Mouse (Mus musculus): ENCODE data around the gene Bbox1. TPM values are rescaled to one million over a fixed set of nuclear protein-coding genes. Genes with fewer than 3 reads are reported as not detected.

The Bbox1 gene
- polyA plus RNA-seq, 1 experiment from 2014 or later = not detected

DNA sequence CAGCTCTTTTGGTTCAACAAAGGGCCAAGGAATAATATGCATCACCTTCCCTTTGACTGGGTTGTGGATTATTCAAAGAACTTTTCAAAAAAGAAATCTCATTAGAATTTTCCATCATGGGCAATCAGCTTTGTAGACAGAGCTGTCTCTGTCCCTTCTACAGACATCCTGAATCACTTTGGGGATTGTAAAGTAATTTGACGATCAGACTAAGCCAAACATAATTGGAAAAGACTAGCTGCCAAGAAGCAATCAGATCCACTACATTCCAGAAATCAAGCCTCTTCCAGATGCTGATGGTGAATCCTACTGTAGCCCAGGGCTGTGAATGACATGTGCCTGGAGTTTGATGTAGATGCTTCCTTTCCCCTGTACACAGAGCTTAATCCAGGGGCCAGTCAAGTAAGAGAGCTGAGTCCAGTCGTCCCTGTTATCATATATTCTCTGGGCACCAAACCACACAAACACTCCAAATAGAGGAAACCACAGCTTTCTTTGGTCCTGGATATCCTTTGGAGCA lies 995 bp downstream of the Bbox1 start:
- H3K4me1 ChIP-seq = no peaks in the 10 kb centered on the region
- H3K9me3 ChIP-seq = no peaks in the 10 kb centered on the region
- H3K4me3 ChIP-seq = no peak overlapping the region
- H3K27me3 ChIP-seq (ENCODE audit: poor library complexity, severe bottlenecking) = no peaks in the 10 kb centered on the region
- H3K36me3 ChIP-seq (replicated peaks) = no peaks in the 10 kb centered on the region
- DNase-seq (ENCODE audit: extremely low spot score, low spot score) = no peak
- WGBS = 70% methylated on average over 2 of the region's 2 CpGs
- no peak overlapping the region for H3K27ac ChIP-seq

DNA sequence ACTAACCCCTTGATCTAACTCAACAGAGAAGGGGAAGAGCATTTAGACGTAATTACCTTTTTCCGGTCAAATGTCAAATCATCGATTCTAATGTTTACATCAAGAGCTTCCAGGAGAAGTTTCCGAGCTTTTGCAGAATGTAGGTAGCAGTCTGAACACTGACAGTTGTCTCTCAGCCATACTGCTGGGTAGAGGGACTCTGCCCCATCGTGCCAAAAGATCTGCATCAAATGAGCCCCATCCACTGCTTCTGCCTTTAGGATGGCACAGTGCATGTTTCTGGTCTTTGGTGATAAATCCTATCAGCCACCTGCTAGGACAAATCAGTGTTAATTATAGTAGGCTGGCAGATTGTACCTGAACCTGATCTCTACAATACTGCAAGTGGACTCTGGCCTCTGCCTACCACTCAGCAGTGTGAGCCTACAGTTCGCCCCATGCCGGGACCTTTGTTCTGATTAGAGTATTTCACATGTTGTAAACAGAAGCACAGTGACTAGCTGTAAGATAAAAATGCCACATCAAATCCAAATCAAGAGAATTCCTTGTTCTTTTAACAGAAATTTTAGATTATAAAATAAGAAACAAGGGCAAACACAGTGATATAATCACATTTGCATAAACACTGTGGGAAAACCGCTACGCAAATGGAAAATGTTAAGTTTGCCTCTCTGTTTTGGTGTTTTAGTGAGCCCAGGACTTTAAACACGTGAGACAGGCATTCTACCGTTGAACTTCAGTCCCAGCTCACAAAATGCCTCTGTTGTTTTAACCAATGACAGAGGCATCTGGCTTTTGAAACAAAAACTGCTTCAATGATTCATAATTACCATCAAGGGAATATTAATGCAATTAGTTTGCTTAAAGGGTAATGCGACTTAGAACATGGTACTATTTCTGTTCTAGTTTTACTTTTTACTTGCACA lies 8.7 kb downstream of the Bbox1 start:
- H3K9me3 ChIP-seq = no peaks in the 10 kb centered on the region
- no peak overlapping the region for H3K4me3 ChIP-seq
- H3K27ac ChIP-seq = no peak overlapping the region
- no peaks in the 10 kb centered on the region for H3K27me3 ChIP-seq (ENCODE audit: poor library complexity, severe bottlenecking)
- no peaks in the 10 kb centered on the region for H3K4me1 ChIP-seq
- 91% methylated on average over 12 of the region's 12 CpGs for WGBS
- no peaks in the 10 kb centered on the region for H3K36me3 ChIP-seq (replicated peaks)
- no peak for DNase-seq (ENCODE audit: extremely low spot score, low spot score)

DNA sequence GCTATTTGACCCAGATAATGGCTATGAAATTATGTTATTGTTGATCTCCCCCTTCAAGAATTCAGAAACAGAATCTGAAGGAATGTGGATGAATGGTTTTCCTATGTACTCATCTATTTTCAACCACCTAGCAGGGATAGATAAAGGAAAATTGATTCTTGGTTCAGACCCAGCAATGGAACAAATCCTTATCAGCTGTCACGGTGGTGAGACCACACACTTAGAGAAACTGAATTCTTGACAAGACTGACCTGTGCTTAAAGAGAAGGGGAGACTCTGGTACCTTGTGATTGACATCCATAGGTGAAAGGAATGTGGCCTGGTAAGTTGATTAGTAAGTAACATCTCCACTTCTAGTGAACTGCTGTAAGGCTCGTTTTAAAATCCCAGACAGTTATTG lies 12.1 kb downstream of the Bbox1 start:
- H3K4me3 ChIP-seq = no peak overlapping the region

DNA sequence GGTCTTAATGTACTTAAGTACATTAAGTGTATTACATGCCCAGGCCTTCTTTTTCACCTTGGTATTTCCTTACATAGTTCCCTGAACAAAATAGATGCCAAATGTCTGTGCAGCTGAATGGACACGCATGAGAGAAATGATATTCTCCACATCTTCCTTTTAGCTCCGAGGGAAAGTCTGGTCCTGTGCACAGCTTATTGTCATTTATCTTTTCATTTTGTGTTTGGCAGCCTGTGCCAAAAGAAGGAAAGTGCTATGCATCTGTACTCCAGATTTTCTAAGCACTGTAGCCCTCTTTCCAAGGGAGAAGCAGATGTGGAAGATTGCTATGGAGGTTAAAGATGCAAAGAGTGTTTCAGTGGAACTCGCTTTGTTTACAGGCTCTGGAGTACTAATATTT lies 13.0 kb downstream of the Bbox1 start:
- H3K36me3 ChIP-seq (replicated peaks) = no peaks in the 10 kb centered on the region
- no peaks in the 10 kb centered on the region for H3K4me1 ChIP-seq
- H3K4me3 ChIP-seq = no peak overlapping the region
- H3K27ac ChIP-seq = no peak overlapping the region
- no peak for DNase-seq (ENCODE audit: extremely low spot score, low spot score)
- WGBS = 91% methylated on average over 3 of the region's 3 CpGs
- no peaks in the 10 kb centered on the region for H3K27me3 ChIP-seq (ENCODE audit: poor library complexity, severe bottlenecking)
- no peaks in the 10 kb centered on the region for H3K9me3 ChIP-seq

More for the DNA sequence above, 12.1 kb downstream of the Bbox1 start:
- Histone ChIP-seq H3K4me1 (no peaks in the 10 kb centered on the region), H3K27me3 (ENCODE audit: poor library complexity, severe bottlenecking) (no peaks in the 10 kb centered on the region), H3K27ac (no peak overlapping the region), H3K9me3 (no peaks in the 10 kb centered on the region), H3K36me3 (replicated peaks) (no peaks in the 10 kb centered on the region)
- no peak for DNase-seq (ENCODE audit: extremely low spot score, low spot score)
- 64% methylated on average over 2 of the region's 2 CpGs for WGBS

DNA sequence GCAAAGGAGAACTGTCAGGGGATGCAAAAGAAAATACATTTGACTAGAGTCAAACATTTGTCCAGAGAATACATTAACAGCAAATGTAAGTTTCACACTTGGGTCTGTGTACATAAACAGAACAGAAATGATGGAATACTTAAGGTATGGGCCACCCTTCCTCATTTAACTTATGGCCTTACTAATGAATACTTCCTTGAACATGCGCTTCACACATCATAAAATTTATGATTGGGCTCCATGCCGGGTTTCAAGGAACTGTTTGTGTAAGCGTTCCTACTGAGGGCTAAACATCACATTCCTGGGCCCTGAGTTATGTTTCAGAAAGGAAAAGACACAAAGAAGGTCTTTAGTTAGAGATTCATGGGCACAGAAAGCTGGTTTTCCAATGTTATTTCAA lies 19.4 kb downstream of the Bbox1 start:
- H3K9me3 ChIP-seq = no peaks in the 10 kb centered on the region
- no peak for DNase-seq (ENCODE audit: extremely low spot score, low spot score)
- H3K27ac ChIP-seq = no peak overlapping the region
- no peaks in the 10 kb centered on the region for H3K27me3 ChIP-seq (ENCODE audit: poor library complexity, severe bottlenecking)
- WGBS = 88% methylated on average over 3 of the region's 3 CpGs
- no peaks in the 10 kb centered on the region for H3K4me1 ChIP-seq
- no peaks in the 10 kb centered on the region for H3K36me3 ChIP-seq (replicated peaks)
- no peak overlapping the region for H3K4me3 ChIP-seq

DNA sequence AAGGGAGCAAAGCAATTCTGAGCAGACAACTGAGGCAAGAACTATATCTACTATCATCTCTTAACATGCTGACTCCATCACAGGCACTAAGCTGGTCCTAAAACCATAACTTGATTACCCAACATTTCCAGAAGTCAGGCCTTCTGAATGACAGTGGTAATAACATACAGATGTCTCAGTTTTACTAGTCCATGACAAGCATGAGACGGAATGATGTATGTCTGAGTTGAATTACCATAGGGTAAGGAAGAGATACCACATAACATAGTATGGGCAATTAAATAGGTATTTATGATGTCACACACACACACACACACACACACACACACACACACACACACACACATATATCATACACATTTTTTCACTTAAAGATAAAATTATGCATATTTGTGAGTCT lies 26.4 kb downstream of the Bbox1 start:
- no peaks in the 10 kb centered on the region for H3K9me3 ChIP-seq
- no peaks in the 10 kb centered on the region for H3K27me3 ChIP-seq (ENCODE audit: poor library complexity, severe bottlenecking)
- no peak for DNase-seq (ENCODE audit: extremely low spot score, low spot score)
- no peak overlapping the region for H3K4me3 ChIP-seq
- no peaks in the 10 kb centered on the region for H3K4me1 ChIP-seq
- H3K27ac ChIP-seq = no peak overlapping the region
- H3K36me3 ChIP-seq (replicated peaks) = no peaks in the 10 kb centered on the region
- 74% methylated on average over 1 of the region's 1 CpGs for WGBS

DNA sequence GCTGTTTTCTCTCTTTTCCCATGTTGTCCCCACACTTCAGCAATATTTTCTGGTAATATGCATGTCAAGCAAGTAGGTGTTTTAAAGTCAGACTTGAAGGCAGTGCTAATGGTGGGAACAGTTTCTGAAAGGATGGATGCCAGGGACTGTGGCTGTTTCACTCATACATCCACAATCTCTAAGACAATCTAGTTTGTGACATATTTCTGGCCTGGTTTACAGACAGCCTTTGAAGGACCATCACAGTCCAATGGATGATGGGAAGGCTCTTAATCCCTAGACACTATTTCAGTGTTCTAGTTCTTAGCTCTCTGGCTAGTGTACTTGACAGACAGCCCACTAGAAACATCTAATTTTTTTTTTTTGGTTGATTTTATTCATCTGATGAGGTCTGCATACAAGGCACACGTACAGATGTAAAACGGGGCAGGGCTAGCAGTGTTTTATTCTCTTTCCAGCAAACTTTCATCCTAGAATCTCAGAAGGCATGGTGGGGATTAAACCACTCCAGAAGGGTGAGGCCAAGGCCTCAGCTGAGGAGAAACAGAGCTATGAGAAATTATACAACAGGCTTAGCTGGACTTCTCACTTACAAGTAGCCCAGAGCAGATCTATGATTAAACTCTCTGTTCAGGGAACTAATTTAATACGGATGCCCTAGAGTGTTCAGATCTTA lies 28.4 kb downstream of the Bbox1 start:
- DNase-seq (ENCODE audit: extremely low spot score, low spot score) = no peak
- H3K4me3 ChIP-seq = no peak overlapping the region
- H3K36me3 ChIP-seq (replicated peaks) = no peaks in the 10 kb centered on the region
- H3K9me3 ChIP-seq = no peaks in the 10 kb centered on the region
- H3K27me3 ChIP-seq (ENCODE audit: poor library complexity, severe bottlenecking) = no peaks in the 10 kb centered on the region
- WGBS = 91% methylated on average over 3 of the region's 3 CpGs
- H3K4me1 ChIP-seq = no peaks in the 10 kb centered on the region
- H3K27ac ChIP-seq = no peak overlapping the region

DNA sequence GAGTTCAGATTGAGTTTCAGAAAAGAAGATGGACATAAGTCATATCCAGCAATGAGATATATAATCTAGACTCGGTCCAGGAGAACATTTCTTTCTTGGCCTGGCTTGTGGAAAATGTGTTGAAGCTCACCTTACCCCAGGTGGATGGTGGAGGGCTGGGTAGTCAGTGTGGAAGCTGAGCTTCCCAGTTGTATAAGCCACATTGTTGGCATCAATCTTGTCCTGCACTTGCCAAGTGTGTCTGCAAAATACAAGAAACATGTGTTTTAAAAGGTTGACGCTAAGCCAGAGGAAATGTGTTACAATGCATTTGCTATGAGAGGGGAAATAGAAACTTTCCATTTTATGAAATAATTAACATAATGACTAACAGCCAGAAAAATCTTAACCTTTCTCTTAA lies 38.9 kb downstream of the Bbox1 start:
- Histone ChIP-seq H3K27ac (no peak overlapping the region), H3K27me3 (ENCODE audit: poor library complexity, severe bottlenecking) (no peaks in the 10 kb centered on the region), H3K9me3 (no peaks in the 10 kb centered on the region), H3K36me3 (replicated peaks) (no peaks in the 10 kb centered on the region), H3K4me3 (no peak overlapping the region), H3K4me1 (no peaks in the 10 kb centered on the region)
- WGBS = 85% methylated on average over 2 of the region's 2 CpGs
- no peak for DNase-seq (ENCODE audit: extremely low spot score, low spot score)

DNA sequence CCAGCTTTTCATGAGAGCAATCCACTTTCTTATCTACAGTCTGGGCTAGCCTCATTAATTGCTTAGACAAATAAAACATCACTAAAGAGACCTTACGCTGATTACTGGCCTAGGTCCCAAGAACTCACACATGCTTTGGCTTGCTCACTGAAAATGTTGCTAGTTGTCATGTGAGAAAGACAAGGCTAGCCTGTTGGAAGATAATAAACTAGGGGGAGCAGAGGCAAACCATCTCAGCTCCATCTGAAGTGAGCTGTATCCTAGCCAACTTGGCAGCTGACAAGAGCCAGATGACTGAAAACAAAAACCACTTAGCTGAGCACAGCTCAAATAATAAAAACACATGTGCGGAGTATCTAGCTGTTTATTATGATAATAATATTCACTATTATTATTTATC lies 40.2 kb downstream of the Bbox1 start:
- no peak for DNase-seq (ENCODE audit: extremely low spot score, low spot score)
- H3K27me3 ChIP-seq (ENCODE audit: poor library complexity, severe bottlenecking) = no peaks in the 10 kb centered on the region
- WGBS = 93% methylated on average over 2 of the region's 2 CpGs
- H3K4me1 ChIP-seq = no peaks in the 10 kb centered on the region
- H3K27ac ChIP-seq = no peak overlapping the region
- H3K36me3 ChIP-seq (replicated peaks) = no peaks in the 10 kb centered on the region
- H3K4me3 ChIP-seq = no peak overlapping the region
- H3K9me3 ChIP-seq = no peaks in the 10 kb centered on the region

DNA sequence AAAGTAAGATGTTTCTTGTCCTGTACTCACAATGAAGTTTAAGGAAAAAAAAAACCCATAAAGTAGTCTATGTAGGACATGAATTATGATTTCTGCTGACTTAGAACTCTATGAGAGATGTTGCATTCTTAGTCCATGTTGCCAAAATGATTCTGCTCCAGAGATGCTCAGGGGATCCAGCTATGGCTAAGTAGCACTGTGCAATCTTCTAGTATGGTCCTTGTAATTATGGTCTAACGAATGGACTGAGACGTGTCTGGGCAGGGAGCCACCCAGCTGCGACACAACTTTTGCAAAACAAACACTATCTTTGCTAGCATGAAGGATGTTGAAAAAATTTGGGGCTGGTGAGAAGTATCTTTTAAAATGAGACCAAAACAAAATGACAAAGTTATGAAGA lies 45.1 kb downstream of the Bbox1 start:
- H3K27me3 ChIP-seq (ENCODE audit: poor library complexity, severe bottlenecking) = no peaks in the 10 kb centered on the region
- no peaks in the 10 kb centered on the region for H3K36me3 ChIP-seq (replicated peaks)
- no peak overlapping the region for H3K4me3 ChIP-seq
- no peaks in the 10 kb centered on the region for H3K9me3 ChIP-seq
- no peak overlapping the region for H3K27ac ChIP-seq
- DNase-seq (ENCODE audit: extremely low spot score, low spot score) = no peak
- no peaks in the 10 kb centered on the region for H3K4me1 ChIP-seq
- WGBS = 89% methylated on average over 3 of the region's 3 CpGs

DNA sequence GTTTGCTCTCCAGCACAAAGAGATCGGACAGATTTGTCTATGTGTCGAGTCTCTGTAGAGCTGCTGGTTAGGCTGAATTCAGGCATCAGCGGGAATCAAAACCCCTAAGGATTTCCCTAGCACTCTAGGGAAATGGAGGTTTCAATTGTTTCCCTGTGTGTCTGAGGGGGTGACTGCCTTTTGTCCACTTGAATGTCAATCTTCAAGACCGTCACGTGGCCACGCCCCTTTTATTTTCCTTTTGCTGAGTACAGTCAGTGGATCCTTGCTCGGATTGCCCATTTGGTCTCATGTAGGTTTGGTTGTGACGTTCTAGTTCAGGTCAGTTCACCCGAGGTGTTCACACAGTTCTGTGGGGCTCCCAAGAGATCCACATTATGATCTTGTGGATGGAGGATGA lies 82.1 kb downstream of the Bbox1 start:
- DNase-seq (ENCODE audit: extremely low spot score, low spot score) = no peak
- WGBS = 90% methylated on average over 9 of the region's 9 CpGs
- H3K4me1 ChIP-seq = no peaks in the 10 kb centered on the region
- no peak overlapping the region for H3K27ac ChIP-seq
- no peaks in the 10 kb centered on the region for H3K36me3 ChIP-seq (replicated peaks)
- H3K27me3 ChIP-seq (ENCODE audit: poor library complexity, severe bottlenecking) = no peaks in the 10 kb centered on the region
- H3K9me3 ChIP-seq = no peaks in the 10 kb centered on the region
- no peak overlapping the region for H3K4me3 ChIP-seq

DNA sequence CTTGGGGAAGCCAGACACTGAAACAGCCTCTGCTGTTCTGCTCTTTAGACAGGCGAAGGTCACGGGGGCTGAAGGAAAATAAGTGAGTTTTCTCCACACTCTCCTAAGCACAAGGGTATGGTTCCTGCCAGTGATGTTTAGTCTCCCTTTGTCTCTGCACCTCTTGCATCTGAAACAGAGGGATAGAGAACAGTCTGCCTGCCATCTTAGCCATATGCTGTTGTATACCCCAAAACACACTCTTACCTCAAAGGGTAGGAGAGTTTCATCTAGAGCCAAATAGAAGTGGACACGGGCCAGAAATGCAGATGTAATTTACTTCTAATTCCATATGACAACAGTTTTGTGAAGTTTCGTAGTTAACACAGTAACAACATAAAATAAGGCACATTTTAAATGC lies 83.6 kb downstream of the Bbox1 start:
- no peaks in the 10 kb centered on the region for H3K36me3 ChIP-seq (replicated peaks)
- no peak overlapping the region for H3K4me3 ChIP-seq
- no peak for DNase-seq (ENCODE audit: extremely low spot score, low spot score)
- H3K27me3 ChIP-seq (ENCODE audit: poor library complexity, severe bottlenecking) = no peaks in the 10 kb centered on the region
- H3K27ac ChIP-seq = no peak overlapping the region
- no peaks in the 10 kb centered on the region for H3K4me1 ChIP-seq
- WGBS = 90% methylated on average over 4 of the region's 4 CpGs
- no peaks in the 10 kb centered on the region for H3K9me3 ChIP-seq

All from forebrain, embryonic 10.5 days (tissue).